Mouse (Mus musculus) embryo, embryonic 11.5 days (tissue): ENCODE measurements around the gene Otud7b.
A peak's percentile ranks its signal among the peaks of the same experiment; 100 is the strongest.

Source experiments
- DNase-seq: peaks from one replicate; pipeline ENCODE4 v3.0.0-alpha.2; 2012; ENCODE audit warnings: low read depth, low spot score

Gene Otud7b

DNA sequence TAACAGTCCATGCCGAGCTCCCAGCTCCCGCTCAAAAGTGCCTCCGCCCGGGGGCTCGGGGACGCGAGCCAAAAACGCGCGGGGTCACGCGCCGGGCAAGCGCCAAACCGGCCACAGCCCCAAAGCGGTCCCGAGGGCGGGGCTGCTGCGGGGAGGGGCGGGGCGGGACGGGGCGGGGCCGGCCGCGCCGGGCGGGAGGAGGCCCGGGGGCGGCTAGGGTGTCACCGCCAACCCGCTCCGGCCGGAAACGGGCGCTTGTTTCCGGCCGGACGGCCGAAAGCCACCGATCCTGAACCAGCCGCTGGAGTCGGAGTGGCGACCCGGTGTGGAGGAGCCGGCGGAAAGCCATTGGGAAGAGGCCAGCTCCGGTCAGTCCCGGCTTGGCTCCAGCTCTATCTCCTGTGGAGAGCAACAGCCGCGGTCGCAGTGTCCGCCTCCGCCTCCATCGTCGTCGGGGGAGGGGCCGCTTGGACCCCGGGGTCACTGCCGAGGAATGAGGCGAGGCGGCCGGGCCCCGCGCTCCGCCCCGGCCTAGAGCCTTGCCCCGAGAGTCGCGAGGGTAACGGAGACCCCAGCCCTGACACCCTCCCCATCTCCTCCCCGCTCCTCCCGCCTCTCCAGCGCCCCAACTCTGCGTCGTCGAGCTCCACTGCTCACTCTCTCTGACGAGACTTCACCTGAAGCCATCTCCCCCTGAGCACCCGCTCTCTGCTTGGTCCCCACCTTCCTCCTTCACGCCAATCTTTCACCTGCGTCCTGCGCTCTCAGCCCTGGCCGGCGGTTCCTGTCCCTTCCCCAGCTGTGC, at the start of gene Otud7b:
Otud7b (plus strand) TSS at position 267 of the 805 bp plus-strand sequence.
- peak; percentile 74 for DNase-seq

DNA sequence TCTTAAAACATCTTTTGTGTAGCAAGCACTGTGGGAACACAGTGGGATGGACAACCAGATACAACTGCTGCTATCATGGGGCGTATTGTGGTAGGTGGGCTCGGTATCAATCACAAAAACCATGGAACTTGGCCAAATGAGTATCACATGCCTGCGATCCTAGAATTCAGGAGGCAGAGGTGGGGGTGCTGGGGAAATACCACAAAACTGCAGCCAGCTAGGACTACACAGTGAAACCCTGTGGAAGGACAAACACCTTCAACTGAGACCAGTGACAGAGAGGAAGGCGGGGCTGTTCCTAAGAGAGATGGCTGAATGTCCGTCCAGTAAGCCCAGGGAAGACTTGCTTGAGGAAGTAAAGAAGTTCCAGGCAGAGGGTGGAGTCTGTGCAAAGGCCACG, 49.0 kb upstream of the Otud7b start:
- no peak for DNase-seq

DNA sequence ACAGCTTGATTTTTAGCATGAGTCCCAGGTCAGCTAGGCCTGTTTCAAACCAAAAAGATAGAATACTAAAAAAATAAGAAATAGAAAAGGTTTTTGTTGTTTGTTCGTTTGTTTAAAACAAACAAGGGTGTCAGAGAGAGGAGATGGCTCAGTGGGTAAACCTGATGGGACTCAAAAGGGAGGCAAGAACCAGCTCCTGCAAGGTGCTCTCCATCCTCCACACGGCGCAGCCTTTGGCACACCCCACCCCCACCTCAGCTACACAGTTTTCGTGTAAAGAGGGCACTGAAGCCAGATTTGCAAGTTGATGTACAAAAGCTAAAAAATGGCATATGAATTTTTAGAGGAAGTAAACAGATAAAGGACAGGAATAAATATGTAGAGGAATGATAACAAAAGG, 48.3 kb upstream of the Otud7b start:
- no peak for DNase-seq

DNA sequence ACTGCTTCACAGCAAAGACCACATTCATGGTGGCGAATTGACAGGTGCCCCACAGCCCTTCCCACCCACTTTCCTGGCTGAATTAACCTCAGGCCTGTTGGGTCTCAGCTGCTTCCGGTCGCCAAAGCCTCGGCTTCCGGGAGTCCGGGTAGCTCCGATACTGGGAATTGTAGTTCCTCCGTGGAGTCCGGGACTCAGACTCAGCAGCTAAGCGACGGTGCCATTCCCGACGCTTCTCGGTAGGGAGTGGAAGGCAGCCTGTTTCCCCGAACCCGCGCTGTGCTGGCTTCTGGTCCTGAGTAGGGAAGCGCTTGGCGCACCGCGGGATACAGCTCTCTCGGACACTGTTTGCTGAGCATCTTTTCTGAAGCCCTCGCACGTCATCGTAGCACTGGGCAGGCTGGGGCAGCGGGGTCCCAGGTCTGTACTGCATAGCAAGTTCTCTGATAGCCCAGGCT, 46.6 kb upstream of the Otud7b start:
- peak; percentile 82 for DNase-seq

DNA sequence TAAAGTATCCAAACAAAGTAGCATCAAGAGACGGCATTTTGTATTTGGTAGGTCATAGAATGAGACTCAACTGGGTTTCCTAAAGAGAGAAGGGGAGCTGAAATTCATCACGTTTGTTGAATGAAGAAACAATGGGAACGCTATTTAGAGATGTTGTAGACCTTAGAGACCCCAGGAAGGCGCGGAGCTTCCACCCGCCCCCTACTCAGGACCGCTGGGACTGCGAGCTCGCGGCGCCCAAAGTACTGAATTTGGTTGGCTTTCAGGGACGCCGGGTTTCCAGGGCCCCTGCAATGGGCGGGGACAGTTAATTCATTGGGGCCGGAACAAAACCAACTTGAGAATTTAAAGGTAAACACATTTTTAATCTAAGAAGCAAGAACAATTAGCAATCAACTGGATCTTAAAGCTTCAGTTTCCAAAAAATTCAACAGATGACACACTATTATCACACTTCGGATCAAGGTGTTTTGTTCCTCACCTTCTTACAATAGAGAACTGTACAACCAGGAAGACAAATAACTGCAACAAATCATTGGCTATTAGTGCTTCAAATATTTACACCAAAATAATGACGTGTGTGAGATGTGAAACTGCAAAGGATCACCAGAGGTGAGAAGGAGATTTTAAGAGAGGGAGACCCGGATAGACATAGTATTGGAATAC, 46.0 kb upstream of the Otud7b start, which contains the start of gene Vps45:
Vps45 (minus strand) TSS at position 236 of the 666 bp plus-strand sequence.
- peak; percentile 62 for DNase-seq

DNA sequence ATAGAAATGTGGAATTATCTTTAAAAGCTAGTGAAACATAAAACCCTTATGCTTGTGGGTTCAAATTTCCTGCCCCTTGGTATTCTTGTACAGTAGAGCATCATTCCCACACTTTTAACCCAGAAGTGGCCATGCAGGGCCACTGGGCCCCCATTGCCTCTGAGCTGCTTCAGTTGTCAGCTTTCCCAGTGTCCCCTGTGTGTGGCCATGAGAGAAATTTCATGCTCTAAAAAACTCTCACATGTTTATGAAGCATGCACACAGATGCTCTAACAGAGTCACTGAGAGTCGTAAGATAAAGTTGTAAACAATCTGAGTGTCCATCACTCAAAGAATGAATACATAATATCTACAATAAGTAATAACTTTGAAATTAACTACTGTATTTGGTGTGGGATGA, 44.2 kb upstream of the Otud7b start:
- no peak for DNase-seq

DNA sequence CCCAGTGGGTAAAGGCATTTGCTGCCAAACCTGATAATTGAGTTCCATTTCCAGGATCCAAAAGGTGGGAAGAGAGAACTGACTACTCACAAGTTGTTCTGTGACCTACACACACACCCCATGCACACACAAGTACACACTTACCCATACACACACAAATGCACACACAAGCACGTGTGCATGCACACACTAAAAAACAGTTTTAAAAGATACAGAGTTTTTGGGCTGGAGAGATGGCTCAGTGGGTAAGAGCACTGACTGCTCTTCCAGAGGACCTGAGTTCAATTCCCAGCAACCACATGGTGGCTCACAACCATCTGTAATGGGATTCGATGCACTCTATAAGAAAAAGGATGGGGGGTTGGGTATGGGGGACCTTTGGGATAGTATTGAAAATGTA, 41.0 kb upstream of the Otud7b start:
- no peak for DNase-seq

DNA sequence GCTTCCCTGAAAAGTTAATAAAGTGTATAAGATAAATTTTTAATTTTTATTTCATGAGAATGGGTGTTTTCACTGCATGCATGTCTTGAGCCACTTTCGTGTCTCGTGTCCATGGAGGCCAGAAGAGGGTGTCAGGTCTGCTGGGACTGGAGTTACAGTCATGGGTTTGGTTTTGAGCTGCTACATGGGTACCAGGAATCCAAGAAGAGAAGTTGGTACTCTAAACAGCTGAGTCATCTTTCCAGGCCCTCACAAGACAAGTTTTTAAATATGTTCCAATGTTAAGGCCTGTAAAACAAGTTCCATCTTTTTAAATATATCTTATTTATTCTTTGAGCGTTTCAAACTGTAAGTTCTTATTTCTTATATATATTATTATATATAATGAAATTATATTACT, 40.1 kb upstream of the Otud7b start:
- no peak for DNase-seq

DNA sequence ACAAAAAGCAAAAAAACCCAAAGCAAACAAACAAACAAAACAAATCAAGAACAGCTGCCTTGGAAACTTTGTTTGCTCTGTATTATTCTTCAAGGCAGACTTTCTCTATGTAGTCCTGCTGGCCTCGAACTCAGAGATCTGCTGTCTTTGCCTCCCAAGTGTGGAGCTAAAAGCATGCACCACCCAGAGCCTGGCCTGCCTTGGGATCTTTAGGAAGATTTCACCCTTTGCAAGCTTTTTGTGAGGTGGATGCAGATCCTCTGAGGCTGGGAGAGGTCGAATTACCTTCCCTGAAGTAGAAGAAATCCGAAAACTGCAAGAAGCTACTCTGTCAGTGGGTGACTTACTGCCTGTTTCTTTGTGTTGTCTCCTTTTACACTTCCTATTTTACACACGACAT, 39.2 kb upstream of the Otud7b start:
- no peak for DNase-seq

DNA sequence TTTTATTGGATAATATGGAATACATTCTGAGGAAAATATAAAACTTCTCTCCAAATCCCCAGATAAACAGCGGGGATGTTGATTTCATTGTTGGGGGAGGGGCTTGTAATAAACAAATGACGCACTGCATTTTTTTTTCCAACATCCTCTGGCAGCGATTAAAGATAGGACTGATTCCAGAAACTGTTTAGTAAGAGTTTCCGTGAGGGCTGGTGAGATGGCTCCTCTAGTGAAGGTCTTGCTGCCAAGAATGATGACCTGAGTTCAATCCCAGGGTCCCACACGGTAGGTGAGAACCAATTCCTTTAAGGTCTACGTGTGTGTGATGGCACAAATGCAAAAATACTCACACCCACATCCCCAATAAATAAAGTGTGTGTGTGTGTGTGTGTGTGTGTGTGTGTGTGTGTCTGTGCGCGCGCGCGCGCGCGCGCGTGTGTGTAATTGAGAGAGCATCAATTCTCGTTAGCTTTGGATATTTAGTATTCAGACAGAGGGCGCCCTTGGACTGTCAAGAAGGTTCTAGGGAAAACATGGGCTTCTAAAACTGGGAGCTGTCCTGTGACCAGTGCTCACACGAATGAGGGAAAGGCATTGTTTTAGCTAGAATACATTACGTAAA, 38.5 kb upstream of the Otud7b start:
- peak; percentile 32 for DNase-seq

DNA sequence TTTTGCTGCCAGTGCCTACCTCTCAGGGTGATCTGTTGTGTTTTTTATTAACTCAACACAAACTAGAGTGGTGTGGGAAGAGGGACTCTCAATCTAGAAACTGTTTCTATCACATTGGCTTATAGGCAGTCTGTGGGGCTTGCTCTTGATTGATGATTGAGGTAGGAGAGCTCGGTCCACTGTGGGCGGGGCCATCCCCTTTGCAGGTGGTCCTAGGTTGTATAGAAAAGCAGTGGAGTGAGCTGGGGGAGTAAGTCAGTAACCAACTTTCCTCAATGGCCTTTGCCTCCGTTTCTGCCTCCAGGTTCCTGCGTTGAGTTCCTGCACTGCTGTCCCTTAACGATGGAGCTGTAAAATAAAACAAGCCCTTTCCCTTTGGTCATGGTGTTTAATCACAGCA, 37.6 kb upstream of the Otud7b start:
- no peak for DNase-seq

DNA sequence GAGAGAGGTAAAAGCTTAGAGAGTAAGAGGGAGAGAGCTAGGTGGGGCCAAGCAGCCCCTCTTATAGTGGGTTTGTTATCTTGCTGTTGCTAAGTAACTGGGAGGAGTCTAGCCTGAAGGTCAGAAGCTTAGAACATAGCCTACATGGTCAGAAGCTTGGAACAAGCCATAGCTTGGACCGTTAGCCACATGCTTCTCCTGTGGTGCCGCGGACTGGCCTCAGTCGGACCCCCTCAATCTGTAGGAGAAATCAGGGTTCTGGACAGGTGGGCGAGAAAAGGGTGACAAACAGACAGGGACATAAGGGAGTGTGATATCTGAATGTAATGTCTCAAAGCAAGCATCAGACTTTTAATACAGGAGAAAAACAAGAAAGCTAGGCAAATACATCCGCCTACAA, 35.3 kb upstream of the Otud7b start:
- no peak for DNase-seq

DNA sequence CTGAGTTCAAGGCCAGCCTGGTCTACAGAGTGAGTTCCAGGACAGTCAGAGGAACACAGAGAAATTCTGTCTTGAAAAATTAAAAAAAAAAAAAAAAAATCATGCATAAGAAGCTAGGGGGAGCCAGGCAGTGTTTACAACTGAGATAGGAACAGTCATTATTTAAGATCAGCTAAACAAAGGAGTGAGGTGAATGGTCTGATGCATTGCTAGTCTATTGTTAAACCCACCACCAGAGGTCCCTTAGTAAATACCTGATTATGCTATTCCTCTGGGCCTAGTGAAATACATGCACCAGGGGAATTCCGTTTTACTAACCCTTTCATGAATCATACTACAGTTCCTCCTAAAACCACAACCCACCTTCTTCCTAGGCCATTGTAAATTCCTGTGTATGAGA, 34.8 kb upstream of the Otud7b start:
- DNase-seq = no peak

DNA sequence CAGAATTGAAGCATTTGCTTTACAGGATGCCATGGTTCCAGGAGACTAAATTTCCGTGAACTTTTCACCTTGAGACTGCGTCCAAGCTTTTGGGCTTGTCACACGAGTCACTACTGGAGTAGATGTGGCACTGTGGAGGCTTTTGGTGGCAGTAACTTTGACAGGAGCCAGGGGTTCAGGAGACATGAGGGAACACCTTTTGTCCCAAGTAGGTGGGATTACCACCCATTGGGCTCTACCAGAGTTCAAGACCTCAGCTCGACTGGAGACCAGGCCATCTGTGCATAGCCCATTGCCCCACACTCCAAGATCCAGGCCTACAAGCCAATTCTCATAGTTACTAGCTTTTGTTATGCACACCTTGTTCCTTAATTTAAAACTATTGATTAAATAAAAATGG, 34.1 kb upstream of the Otud7b start:
- no peak for DNase-seq

DNA sequence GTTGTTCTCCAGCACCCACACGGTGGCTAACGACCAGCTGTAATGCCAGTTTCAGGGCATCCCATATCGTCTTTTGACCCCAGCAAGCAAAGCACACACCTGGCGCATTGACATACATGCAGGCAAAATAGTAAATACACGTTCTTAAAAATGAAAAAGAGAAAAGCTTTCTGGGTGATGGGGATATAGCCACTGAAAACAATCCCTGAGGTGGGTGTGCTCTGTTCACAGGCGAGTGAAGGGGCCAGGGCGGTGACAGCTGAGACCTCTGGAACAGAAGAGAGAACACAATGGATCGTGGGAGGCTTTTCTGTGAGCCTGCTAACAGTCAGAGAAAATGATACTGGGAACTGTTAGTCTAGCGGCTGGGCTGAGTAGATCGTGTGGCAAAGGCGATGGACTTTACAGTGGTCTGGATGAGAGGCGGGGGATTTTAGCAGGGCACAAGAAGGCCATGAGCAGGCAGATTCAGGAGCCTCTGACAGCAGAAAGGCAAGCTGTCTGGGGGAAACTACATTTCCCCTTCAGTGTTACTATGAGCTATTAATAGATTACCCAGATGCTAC, 31.3 kb upstream of the Otud7b start:
- DNase-seq = no peak

DNA sequence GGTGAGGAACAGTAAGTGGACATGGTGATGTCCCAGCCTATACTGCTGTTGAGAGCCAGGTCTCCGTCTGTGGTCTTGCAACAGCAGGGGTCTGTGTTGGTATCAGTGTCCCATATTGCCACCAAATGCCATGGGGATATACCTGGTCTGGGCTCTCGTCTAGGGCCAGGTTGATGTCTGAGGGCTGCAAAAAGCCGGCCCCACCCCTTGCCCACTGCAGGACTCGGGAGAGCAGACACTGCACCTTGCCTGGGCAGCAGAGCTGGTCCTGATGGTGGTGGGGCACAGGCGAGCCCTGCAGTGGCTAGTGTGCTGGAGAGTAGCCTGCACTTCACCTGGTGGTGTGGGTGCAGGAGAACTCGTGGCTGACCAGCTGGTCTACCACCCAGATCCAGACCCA, 26.3 kb upstream of the Otud7b start:
- no peak for DNase-seq

DNA sequence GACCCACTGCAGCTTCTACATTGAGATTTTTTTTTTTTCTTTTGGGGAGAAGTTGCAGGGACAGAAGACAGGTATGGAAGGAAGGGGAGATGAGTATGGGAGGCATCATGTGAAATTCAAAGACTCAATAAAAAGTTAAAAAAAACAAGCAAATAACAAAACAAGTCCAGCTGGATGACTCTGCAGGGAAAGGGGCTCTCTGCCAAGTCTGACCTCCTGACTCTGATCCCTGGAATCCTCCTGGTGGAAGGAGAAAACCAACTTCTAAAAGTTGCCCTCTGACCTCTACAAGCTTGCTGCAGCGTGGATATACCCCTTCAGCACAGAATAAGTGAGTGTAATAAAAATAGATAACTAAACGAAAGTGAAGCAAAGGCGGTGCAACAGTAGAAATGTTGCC, 25.6 kb upstream of the Otud7b start:
- no peak for DNase-seq

DNA sequence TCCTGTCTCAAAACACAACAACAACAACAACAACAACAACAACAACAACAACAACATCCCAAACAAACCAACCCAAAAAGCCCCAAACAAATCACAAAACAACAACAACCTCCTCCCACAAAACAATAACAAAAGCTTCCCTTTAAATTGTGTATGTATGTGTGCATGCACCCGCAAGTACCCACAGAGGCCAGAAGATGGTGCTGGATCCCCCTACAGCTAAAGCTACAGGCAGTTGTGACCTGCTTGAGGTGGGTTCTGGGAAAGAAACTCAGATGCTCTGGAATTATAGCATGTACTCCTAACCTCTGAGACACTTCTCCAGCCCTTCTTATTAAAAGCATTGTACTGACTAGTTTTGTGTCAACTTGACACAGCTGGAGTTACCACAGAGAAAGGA, 23.3 kb upstream of the Otud7b start:
- no peak for DNase-seq

DNA sequence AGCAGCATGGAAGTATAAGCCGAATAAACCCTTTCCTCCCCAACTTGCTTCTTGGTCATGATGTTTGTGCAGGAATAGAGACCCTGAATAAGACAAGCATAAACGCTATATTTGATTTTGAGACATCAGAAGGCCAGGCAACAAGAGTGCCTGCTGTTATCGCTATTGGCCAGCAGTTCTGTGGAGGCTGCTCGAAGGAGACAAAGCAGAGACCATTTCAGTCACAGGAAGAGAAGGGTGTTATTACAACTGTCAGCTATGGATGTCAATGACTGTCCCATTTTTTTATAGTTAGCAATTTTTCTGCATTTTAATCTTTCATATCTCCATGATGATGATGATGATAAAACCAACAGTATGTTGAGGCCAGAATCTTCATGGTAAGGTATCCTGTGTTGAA, 22.7 kb upstream of the Otud7b start:
- no peak for DNase-seq

DNA sequence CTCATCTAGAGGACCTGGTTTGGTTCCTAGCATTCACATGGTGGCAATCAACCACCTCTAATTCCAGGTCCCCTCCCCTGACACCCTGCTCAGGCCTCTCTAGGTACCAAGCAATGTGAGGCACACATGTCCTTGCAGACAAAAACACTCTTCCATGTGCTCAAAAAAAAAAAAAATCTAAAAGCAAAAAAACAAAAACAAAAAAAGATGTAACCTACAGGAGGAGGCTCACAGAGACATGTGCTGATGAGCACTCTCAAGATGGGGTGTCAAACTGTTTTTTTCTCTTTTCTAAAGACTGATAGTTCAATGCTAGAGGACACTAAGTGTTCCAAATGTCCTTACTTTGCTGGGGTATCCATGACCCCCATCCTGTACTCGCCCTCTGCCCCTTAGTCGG, 22.2 kb upstream of the Otud7b start:
- DNase-seq = no peak

DNA sequence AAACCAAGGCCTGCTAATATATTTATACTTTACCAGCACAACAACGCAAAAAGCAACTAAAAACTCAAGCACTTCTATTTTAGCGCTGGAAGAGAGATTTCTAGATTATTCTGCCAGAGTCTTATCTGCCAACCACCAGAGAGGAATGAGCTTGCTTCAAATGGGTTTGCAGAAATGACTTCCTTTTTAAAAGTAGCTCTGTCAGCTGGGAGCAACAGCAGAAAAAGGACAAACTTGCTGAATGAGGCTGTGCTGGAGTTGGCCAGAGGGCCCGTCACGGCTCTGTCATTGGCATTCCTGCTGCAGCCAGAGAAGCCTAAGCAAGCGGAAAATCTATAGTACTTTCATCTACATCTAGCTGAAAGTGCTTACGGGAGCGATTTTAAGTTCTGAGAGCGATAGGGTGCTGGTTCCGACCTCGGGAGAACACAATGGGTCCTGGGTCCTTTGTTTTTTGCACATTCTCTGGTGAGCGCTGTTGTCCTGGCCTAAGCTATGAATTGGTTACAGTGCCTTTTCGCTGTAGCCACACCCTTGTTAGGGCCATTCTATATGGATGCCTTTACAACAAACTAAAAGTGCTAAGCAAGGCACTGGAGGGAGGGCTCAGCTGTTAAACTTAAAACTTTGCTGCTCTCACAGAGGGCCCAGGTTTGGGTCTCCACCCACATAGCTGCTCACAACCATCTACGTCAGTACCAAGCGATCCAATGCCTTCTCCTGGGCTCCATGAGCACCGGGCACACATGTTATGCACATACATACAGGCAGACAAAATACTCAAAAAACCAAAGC, 21.4 kb upstream of the Otud7b start:
- DNase-seq = no peak
